Mouse (Mus musculus): ENCODE results near the gene Samd11.

Gene Samd11

GRCm38 (mm10) chr4:156255078-156255839 is at the start of gene Samd11:
Samd11 (minus strand) TSS chr4:156255657.
- no peak for DNase-seq

GRCm38 (mm10) chr4:156254361-156255077 is 938 bp downstream of the Samd11 start:
- no peak for DNase-seq

- no peak for DNase-seq
Observed at GRCm38 (mm10) chr4:156253043-156253442, 2.4 kb downstream of the Samd11 start.

GRCm38 (mm10) chr4:156252619-156253018 is 2.8 kb downstream of the Samd11 start:
- no peak for DNase-seq

GRCm38 (mm10) chr4:156252140-156252539 is 3.3 kb downstream of the Samd11 start:
- no peak for DNase-seq

DNA sequence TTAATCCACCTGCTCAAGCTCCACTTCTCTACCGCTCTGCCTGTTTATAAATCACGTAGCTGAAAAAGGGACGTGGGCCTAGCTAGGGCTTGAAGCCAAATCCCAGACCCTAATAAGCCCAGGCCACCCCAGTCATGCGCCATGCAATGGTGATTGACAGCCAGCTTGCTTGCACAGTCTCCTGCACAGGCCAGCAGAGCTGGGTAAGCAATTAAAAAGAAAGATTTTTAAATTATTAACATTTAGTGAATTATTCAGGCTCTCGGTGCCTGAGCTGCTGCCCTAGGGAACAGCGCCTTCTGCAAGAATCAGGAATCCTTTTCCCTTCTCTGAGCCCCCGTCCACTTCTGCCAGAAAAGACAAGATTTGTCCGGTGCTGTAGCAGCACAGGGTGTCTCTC is 4.4 kb downstream of the Samd11 start:
- DNase-seq: no peak

- DNase-seq: no peak
Observed at GRCm38 (mm10) chr4:156249567-156249966, 5.9 kb downstream of the Samd11 start.

DNA sequence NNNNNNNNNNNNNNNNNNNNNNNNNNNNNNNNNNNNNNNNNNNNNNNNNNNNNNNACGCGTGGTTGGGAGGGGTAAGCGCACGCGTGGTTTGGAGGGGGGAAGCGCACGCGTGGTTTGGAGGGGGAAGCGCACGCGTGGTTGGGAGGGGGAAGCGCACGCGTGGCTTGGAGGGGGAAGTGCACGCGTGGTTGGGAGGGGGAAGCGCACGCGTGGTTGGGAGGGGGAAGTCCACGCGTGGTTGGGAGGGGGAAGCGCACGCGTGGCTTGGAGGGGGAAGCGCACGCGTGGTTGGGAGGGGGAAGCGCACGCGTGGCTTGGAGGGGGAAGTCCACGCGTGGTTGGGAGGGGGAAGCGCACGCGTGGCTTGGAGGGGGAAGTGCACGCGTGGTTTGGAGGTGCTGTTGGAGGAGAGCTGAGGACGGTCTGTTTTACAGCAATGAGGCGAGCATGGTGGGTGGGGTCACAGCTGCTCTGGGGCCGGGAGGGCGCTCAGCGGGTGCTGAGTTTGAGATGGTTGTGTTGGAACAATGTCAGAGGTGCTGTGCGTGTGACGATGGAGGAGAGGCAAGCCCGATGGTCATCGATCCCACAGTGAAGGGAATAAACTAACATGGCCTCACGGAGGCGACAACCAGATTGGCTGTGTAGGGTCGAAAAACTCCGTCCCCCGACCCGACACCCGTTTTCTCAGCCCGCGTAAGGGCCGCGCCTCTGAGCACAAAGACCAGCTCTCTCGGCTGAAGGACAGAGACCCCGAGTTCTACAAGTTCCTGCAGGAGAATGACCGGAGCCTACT is 18.6 kb downstream of the Samd11 start:
- peak; percentile 59 for DNase-seq

DNA sequence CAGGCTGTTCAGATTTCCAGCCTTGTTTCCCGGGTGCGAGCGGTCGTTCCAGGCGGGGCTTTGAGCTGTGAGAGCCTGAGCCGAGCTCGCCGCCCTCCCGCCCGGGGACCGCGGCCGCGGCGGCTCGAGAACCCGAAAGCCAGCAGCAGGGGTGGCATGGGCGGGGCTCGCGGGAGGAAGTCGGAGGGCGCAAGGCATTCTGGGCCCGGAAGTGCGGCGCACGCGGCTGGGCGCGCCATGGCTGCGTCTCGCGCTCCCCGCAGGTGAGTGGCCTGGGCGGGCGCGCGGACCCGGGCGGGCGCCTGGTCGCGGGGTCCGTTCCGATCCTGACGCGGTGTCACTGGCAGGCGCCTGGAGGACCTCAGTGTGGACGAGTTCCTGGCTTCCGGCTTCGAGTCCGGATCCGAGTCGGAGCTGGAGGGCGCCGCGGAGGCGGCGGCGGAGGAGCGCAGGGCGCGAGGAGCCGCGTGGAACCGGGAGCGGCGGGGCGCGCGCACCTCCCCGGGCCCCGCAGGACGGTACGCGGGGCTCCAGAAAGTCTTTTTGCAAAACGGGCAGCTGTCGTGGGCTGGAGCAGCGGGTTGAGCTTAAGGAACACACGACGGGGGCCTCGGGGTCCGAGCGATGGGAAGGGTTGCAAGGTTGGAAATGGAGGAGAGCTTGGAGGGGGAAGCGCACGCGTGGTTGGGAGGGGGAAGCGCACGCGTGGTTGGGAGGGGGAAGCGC is 19.5 kb downstream of the Samd11 start, which contains the start of gene Noc2l:
Noc2l (plus strand) TSS at position 203 of the 726 bp plus-strand sequence.
- DNase-seq: peak; percentile 83

DNA sequence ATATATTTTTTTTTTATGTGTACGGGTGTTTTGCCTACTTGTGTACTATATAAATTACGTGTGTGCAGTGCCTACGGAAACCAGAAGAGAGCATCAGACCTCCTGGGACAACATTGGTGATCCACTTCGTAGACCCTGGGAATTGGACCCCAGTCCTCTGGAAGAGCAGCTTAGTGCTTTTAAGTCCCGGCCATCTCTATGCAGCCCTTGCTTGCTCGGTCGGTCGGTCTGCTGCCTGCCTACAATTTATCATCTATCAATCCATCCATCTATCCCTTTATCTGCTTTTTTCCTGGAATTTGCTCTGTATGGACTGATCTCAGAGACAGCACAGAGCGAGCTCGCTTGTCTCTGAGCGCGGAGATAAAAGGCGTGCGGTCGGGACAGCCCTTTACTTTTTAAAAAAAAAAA is 20.1 kb downstream of the Samd11 start:
- no peak for DNase-seq

DNA sequence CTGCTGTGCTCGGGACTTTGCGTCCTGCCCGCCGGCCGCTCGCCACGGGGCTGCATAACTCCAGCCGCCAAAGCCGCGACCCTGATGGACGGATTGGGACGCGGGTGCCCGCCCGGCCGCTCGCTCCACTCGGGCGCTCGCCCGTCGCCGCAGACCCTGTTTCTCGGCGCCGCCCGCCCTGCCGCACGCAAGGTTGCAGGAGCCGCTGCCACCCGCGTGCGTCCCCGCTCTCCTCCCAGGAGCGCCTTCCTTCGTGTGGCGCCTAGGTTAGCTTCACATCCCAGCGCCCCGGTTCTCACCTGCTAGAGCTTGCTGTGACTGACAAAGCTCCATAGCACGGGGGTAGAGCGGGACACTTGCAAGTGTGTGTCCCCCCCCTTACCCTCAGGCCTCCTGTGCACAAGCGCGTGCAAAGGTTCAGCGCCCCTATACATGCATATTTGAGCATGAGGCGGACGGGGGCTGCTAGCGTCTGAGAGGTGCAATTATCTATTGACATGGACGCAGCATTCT is 20.7 kb downstream of the Samd11 start, which contains the start of gene Plekhn1:
Plekhn1 (minus strand) TSS at position 157 of the 513 bp plus-strand sequence.
- peak; percentile 78 for DNase-seq

GRCm38 (mm10) chr4:156234021-156234501 is 21.4 kb downstream of the Samd11 start:
- DNase-seq: no peak

GRCm38 (mm10) chr4:156228393-156229024 is 26.9 kb downstream of the Samd11 start:
- no peak for DNase-seq

DNA sequence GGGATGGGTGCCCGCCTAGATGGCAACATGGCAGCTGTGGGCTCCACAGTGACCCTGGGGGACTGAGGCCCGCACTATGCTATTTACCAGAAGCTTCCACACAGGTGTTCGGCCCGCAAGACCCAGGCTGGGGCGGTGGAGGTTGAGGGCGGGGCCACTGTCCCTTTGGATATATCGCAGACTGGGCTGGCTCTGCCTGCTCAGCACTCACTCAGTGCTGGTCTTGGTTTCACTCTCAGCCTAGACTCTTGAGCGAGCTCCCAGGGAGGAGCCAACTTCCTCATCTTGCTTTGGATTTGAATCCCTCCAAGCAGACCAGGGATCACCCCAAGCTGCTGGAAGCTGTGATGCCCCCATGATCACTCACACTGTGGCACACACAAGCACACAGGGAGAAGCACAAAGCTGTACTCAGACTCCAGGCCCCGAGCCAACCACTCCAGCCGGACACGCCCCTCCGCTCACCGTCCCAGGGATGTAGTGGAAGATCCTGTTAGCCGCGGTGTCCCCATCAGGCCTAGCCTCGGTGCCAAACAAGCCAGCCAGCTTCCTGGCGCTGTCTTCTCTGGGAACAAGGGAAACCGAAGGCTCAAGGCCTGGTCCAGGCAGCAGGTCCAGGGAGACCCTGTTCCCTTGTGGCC is 27.6 kb downstream of the Samd11 start:
- no peak for DNase-seq

GRCm38 (mm10) chr4:156224276-156224675 is 31.2 kb downstream of the Samd11 start:
- DNase-seq: no peak

- no peak for DNase-seq
Observed at GRCm38 (mm10) chr4:156219936-156220335, 35.5 kb downstream of the Samd11 start.

GRCm38 (mm10) chr4:156217838-156218237 is 37.6 kb downstream of the Samd11 start:
- DNase-seq: no peak

GRCm38 (mm10) chr4:156217022-156217669 is 38.3 kb downstream of the Samd11 start:
- DNase-seq: no peak

DNA sequence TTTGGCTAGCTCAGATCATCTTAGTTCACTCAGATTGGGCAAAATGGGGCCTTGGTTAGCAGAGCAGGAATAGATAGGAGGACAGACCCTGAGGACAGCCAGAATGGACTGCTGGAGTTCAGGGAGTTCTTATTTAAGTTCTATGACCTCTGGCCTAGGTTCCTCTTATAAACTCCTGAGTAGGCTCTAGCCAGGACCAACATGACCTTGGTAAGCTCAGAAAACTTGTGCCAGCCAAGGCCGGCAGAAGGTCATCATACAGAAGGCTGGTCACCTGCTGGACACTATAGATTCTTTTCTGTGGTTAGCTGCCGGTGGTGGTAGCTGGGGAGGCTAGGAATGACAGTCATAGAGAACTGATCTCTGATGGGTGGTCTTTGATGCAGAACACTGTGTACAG is 39.3 kb downstream of the Samd11 start:
- no peak for DNase-seq

DNA sequence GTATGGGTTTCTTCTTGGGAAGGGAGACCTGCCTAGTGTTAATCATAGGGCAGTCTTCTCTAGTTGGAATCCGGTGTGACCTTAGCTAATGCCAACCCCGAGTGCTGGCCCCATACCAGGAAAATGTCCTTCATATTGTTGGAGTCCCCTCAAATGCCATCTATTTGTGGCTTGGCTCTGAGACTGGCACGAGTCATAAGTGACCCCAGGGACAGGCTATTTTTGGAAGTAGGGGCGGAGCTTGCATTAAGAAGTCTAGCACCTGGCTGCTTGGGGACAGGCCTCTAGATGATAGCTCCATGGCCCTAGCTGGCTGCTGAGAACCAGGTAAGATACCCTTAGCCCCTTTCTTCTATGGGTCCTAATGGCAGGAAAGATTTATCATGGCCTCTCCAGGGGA is 39.8 kb downstream of the Samd11 start, which contains the start of gene Perm1:
Perm1 (plus strand) TSS at position 220 of the 400 bp plus-strand sequence.
- DNase-seq: peak; percentile 22

Measured in cerebellum, adult 9-10 months (tissue).